Mouse (Mus musculus): ENCODE data around the gene C530008M17Rik.

DNA sequence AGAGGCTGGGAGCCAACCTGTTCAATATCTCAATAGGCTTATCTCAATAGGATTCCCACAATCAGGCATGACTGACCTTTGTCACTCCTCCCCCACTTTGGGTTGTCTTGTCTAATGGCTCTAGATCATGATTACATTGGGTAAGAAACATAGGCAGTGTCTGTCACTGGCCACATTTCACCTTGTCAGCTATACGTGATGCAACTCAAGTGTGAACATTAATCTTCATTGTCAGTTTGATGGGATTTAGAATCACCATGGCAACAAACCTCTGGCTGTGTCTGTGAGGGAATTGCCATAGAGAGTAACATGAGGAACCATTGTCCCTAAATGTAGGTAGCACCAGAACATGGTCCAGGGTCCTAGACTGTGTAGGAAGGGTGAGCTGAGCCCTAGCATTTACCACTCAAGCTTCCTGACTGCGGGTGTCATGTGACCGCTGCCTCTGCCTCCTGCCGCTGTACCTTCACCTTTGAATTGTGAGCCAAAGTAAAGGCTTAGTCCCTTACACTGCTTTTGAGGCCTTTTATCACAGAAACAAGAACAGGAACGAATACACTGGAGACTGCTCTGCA, 5.1 kb upstream of the C530008M17Rik start:
- TF ChIP-seq CTCF (IDR thresholded peaks at IDR 0.05; ENCODE audit: borderline replicate concordance, extremely low read depth, insufficient read depth, insufficient read length) (no peak), POLR2A (IDR thresholded peaks at IDR 0.05; ENCODE audit: borderline replicate concordance, extremely low read depth, insufficient read depth, insufficient read length, poor library complexity, severe bottlenecking) (no peak)
